Mouse (Mus musculus): ENCODE measurements at regions not wholly inside any gene's neighbourhood (a gene's known extent, or its start where the extent isn't known, plus 50 kb on each side); places are given as distances from the start of the nearest gene placed in this dataset.

DNA sequence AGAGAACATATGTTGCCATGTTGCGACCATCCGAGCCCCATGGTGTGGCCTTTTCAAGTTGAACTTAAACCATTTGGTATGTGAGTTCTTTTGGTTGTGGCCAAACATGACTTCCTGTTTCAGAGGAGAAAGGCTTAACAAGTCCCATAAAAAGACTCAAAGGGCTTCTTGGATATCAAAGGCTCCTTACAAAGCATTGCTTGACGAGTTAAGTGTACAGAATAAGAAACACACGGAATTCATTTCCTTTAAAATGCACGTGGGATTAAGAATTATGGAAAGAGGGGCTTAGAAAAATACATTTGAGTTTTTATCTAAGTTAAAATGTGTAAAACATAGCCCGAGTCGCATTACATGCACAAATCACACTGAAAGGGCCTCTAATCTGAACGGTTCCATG is 346.8 kb downstream of the Cmpk2 start:
- Histone ChIP-seq H3K27ac (no peak overlapping the region), H3K4me2 (ENCODE audit: low read depth) (no peak overlapping the region), H3K36me3 (replicated peaks; ENCODE audit: control insufficient read depth, insufficient read depth, low read depth) (no peaks in the 10 kb centered on the region), H3K9me3 (ENCODE audit: control insufficient read depth, low read length) (no peaks in the 10 kb centered on the region), H3K9ac (replicated peaks) (no peak overlapping the region), H3K4me1 (replicated peaks; ENCODE audit: control insufficient read depth in 2 of 2, insufficient read depth in 2 of 2, low read length in 1 of 2) (no peaks in the 10 kb centered on the region), H3K4me3 (ENCODE audit: insufficient read depth in 1 of 2, low read depth in 2 of 2, low read length in 2 of 2) (no peak overlapping the region), H3K27me3 (ENCODE audit: control insufficient read depth, insufficient read depth, low read length) (no peaks in the 10 kb centered on the region)
- DNase-seq (ENCODE audit: low read depth in 3 of 3, low spot score in 3 of 3): no peak
- TF ChIP-seq EP300 (IDR thresholded peaks at IDR 0.05; ENCODE audit: low read depth) (no peak), CTCF (IDR thresholded peaks at IDR 0.05; ENCODE audit: low read depth) (no peak)
- no peak for ATAC-seq (ENCODE audit: insufficient read depth)
- WGBS (ENCODE audit: insufficient replicate concordance): 63% methylated on average over 8 of the region's 8 CpGs

DNA sequence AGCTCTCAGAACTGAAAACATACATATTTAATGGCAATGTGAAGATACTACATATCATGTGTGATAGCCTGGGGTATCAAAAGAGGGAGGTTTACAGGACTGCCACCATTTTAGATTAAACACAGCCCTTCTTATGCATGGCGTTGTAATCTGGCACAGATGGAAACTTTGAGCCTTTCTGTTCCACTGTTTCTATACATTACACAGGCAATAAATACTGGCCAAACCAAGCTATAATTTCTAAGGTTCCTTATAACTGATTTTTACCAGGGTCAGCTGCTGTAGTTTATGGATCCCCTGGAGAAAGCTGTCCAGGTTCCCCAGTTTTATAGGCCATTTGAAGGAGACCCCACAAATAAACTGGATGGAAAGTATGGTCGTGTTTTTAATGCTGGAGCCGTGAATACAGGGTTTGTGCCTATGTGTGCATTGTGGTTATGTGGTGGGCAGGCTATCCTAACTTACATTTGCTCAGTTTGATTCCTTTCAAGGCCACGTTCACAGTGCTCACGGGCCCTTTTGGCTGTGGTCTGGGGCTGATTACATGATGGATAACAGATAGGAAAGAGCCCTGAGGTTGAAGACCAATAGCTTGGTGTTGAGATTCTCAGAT is 341.7 kb downstream of the Cmpk2 start:
- Histone ChIP-seq H3K4me1 (replicated peaks; ENCODE audit: control insufficient read depth in 2 of 2, insufficient read depth in 2 of 2, low read length in 1 of 2) (no peaks in the 10 kb centered on the region), H3K27me3 (ENCODE audit: control insufficient read depth, insufficient read depth, low read length) (no peaks in the 10 kb centered on the region), H3K9ac (replicated peaks) (no peak overlapping the region), H3K36me3 (replicated peaks; ENCODE audit: control insufficient read depth, insufficient read depth, low read depth) (no peaks in the 10 kb centered on the region), H3K4me3 (ENCODE audit: insufficient read depth in 1 of 2, low read depth in 2 of 2, low read length in 2 of 2) (no peak overlapping the region), H3K27ac (no peak overlapping the region), H3K9me3 (ENCODE audit: control insufficient read depth, low read length) (no peaks in the 10 kb centered on the region), H3K4me2 (ENCODE audit: low read depth) (no peak overlapping the region)
- 48% methylated on average over 5 of the region's 5 CpGs for WGBS (ENCODE audit: insufficient replicate concordance)
- TF ChIP-seq CTCF (IDR thresholded peaks at IDR 0.05; ENCODE audit: low read depth): no peak
- TF ChIP-seq EP300 (IDR thresholded peaks at IDR 0.05; ENCODE audit: low read depth): no peak
- DNase-seq (ENCODE audit: low read depth in 3 of 3, low spot score in 3 of 3) (no peak), ATAC-seq (ENCODE audit: insufficient read depth) (no peak)

DNA sequence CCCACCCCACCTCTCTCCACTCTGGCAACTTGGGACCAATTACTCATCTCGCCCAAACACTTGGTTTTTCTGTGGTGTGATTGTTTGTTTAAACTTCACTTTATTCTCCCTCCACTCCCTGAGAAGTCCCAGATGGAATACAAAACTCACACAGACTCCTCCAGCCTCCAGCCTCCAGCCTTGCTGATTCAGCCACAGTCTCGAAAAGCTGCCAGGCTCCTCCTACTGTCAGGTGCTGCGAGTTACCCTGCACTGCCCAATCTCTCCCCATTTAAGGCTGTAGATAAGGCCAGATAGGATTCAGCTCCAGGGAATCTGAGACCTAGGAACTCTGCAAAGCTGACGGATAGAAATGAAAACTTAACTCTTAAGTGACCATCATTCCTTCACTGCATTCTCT is 340.7 kb downstream of the Cmpk2 start:
- DNase-seq (ENCODE audit: low read depth in 3 of 3, low spot score in 3 of 3) (no peak), ATAC-seq (ENCODE audit: insufficient read depth) (no peak)
- no peaks in the 10 kb centered on the region for H3K9me3 ChIP-seq (ENCODE audit: control insufficient read depth, low read length)
- no peak overlapping the region for H3K9ac ChIP-seq (replicated peaks)
- no peak for TF ChIP-seq CTCF (IDR thresholded peaks at IDR 0.05; ENCODE audit: low read depth)
- no peak for TF ChIP-seq EP300 (IDR thresholded peaks at IDR 0.05; ENCODE audit: low read depth)
- no peak overlapping the region for H3K4me3 ChIP-seq (ENCODE audit: insufficient read depth in 1 of 2, low read depth in 2 of 2, low read length in 2 of 2)
- H3K36me3 ChIP-seq (replicated peaks; ENCODE audit: control insufficient read depth, insufficient read depth, low read depth): no peaks in the 10 kb centered on the region
- no peak overlapping the region for H3K27ac ChIP-seq
- H3K27me3 ChIP-seq (ENCODE audit: control insufficient read depth, insufficient read depth, low read length): no peaks in the 10 kb centered on the region
- WGBS (ENCODE audit: insufficient replicate concordance): 13% methylated on average over 4 of the region's 4 CpGs
- no peak overlapping the region for H3K4me2 ChIP-seq (ENCODE audit: low read depth)
- H3K4me1 ChIP-seq (replicated peaks; ENCODE audit: control insufficient read depth in 2 of 2, insufficient read depth in 2 of 2, low read length in 1 of 2): no peaks in the 10 kb centered on the region

- H3K4me1 ChIP-seq (replicated peaks; ENCODE audit: control insufficient read depth in 2 of 2, insufficient read depth in 2 of 2, low read length in 1 of 2): no peaks in the 10 kb centered on the region
- no peak for ATAC-seq (ENCODE audit: insufficient read depth)
These were observed 333.5 kb downstream of the Cmpk2 start for GRCm38 (mm10) chr12:26802542-26802941.

DNA sequence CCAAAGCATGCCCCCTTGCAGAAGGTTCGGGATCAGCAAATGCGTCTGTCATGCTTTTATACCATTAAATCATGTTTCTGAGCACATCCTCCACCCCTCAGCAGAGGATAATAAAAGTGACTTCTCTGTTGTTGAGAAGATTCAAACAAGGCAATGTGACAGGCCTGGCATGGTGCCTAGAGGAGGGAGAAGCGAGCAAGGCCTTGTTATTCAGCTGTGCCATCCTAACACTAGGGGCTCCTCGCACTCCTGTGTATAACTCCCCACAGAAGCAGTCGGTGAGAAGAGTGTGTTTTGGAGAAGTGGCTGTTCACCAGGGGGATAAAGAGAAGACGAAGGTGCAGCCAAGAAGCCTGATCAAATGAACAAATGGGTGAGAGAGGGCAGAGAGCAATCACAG is 330.3 kb downstream of the Cmpk2 start:
- Histone ChIP-seq H3K4me2 (ENCODE audit: low read depth) (no peak overlapping the region), H3K9me3 (ENCODE audit: control insufficient read depth, low read length) (no peaks in the 10 kb centered on the region), H3K27ac (no peak overlapping the region), H3K4me3 (ENCODE audit: insufficient read depth in 1 of 2, low read depth in 2 of 2, low read length in 2 of 2) (no peak overlapping the region), H3K9ac (replicated peaks) (no peak overlapping the region), H3K4me1 (replicated peaks; ENCODE audit: control insufficient read depth in 2 of 2, insufficient read depth in 2 of 2, low read length in 1 of 2) (no peaks in the 10 kb centered on the region), H3K36me3 (replicated peaks; ENCODE audit: control insufficient read depth, insufficient read depth, low read depth) (no peaks in the 10 kb centered on the region), H3K27me3 (ENCODE audit: control insufficient read depth, insufficient read depth, low read length) (no peaks in the 10 kb centered on the region)
- WGBS (ENCODE audit: insufficient replicate concordance): 62% methylated on average over 6 of the region's 6 CpGs
- ATAC-seq (ENCODE audit: insufficient read depth) (no peak), DNase-seq (ENCODE audit: low read depth in 3 of 3, low spot score in 3 of 3) (no peak)
- no peak for TF ChIP-seq EP300 (IDR thresholded peaks at IDR 0.05; ENCODE audit: low read depth)
- TF ChIP-seq CTCF (IDR thresholded peaks at IDR 0.05; ENCODE audit: low read depth): no peak

More at GRCm38 (mm10) chr12:26802542-26802941, 333.5 kb downstream of the Cmpk2 start:
- no peak overlapping the region for H3K4me3 ChIP-seq (ENCODE audit: insufficient read depth in 1 of 2, low read depth in 2 of 2, low read length in 2 of 2)
- no peak overlapping the region for H3K27ac ChIP-seq
- no peak for DNase-seq (ENCODE audit: low read depth in 3 of 3, low spot score in 3 of 3)
- no peak for TF ChIP-seq EP300 (IDR thresholded peaks at IDR 0.05; ENCODE audit: low read depth)
- no peak for TF ChIP-seq CTCF (IDR thresholded peaks at IDR 0.05; ENCODE audit: low read depth)
- H3K36me3 ChIP-seq (replicated peaks; ENCODE audit: control insufficient read depth, insufficient read depth, low read depth): no peaks in the 10 kb centered on the region
- no peak overlapping the region for H3K4me2 ChIP-seq (ENCODE audit: low read depth)
- H3K9ac ChIP-seq (replicated peaks): no peak overlapping the region
- H3K9me3 ChIP-seq (ENCODE audit: control insufficient read depth, low read length): no peaks in the 10 kb centered on the region
- no peaks in the 10 kb centered on the region for H3K27me3 ChIP-seq (ENCODE audit: control insufficient read depth, insufficient read depth, low read length)
- WGBS (ENCODE audit: insufficient replicate concordance): 69% methylated on average over 5 of the region's 5 CpGs
